Mouse (Mus musculus) E14TG2a.4 (cell line): ENCODE measurements around the gene Sept8.

Experiments used
- CTCF ChIP-seq: conservative IDR thresholded peaks from 2 replicates; pipeline ENCODE4 v1.5.1; 2014; ENCODE audit warnings: low read length
- NANOG ChIP-seq: IDR thresholded peaks from 2 replicates; pipeline ENCODE4 v1.6.1; 2014; ENCODE audit warnings: borderline replicate concordance, low read length, mixed read lengths
- POU5F1 ChIP-seq: IDR thresholded peaks from 2 replicates; pipeline ENCODE4 v1.6.1; 2014; ENCODE audit warnings: low read length, borderline replicate concordance

GRCm38 (mm10) chr11:53508591-53508990, 10.5 kb upstream of the Sept8 start:
- TF ChIP-seq CTCF (no peak), NANOG (no peak), POU5F1 (no peak)
